Mouse (Mus musculus): ENCODE measurements around the gene Irf2bpl. TPM values are rescaled to one million over a fixed set of nuclear protein-coding genes. Genes with fewer than 3 reads are reported as not detected.
A peak's percentile ranks its signal among the peaks of the same experiment; 100 is the strongest.

Irf2bpl gene
- polyA plus RNA-seq, 1 experiment from 2014 or later = 18.9 TPM

- Histone ChIP-seq H3K27me3 (ENCODE audit: control insufficient read depth, insufficient read depth, low read length) (no peaks in the 10 kb centered on the region), H3K4me3 (ENCODE audit: low read depth, low read length) (no peak overlapping the region), H3K27ac (ENCODE audit: low read depth, low read length) (peak overlapping the region; percentile 15; the same call in 1 of the 2 replicates), H3K4me1 (ENCODE audit: control insufficient read depth, insufficient read depth, low read length) (peaks cover 17% of the 10 kb centered on the region), H3K9ac (ENCODE audit: low read depth, low read length) (peak overlapping the region; percentile 52; the same call in 1 of the 2 replicates), H3K4me2 (no peak overlapping the region; the same call in 1 of the 2 replicates), H3K36me3 (ENCODE audit: control insufficient read depth, insufficient read depth, low read length) (no peaks in the 10 kb centered on the region), H3K9me3 (replicated peaks; ENCODE audit: control insufficient read depth, low read length) (no peaks in the 10 kb centered on the region)
- 40% methylated on average over 14 of the region's 14 CpGs for WGBS (ENCODE audit: insufficient replicate concordance)
- ATAC-seq (replicated peaks; ENCODE audit: insufficient number of reproducible peaks, low FRiP score, low TSS enrichment) = 0 out of 2 replicates have a peak, but pooled peaks have one; percentile 41
These were observed 17.1 kb downstream of the Irf2bpl start for GRCm38 (mm10) chr12:86867271-86868223.

- no peaks in the 10 kb centered on the region for H3K27me3 ChIP-seq (ENCODE audit: control insufficient read depth, insufficient read depth, low read length)
- no peaks in the 10 kb centered on the region for H3K36me3 ChIP-seq (ENCODE audit: control insufficient read depth, insufficient read depth, low read length)
- no peak overlapping the region for H3K27ac ChIP-seq (ENCODE audit: low read depth, low read length)
- WGBS (ENCODE audit: insufficient replicate concordance) = 89% methylated on average over 5 of the region's 5 CpGs
- H3K4me2 ChIP-seq = no peak overlapping the region
- no peak for ATAC-seq (replicated peaks; ENCODE audit: insufficient number of reproducible peaks, low FRiP score, low TSS enrichment)
- no peak overlapping the region for H3K4me3 ChIP-seq (ENCODE audit: low read depth, low read length)
- H3K4me1 ChIP-seq (ENCODE audit: control insufficient read depth, insufficient read depth, low read length) = peaks cover 23% of the 10 kb centered on the region
- no peak overlapping the region for H3K9ac ChIP-seq (ENCODE audit: low read depth, low read length)
- no peaks in the 10 kb centered on the region for H3K9me3 ChIP-seq (replicated peaks; ENCODE audit: control insufficient read depth, low read length)
These were observed 20.1 kb downstream of the Irf2bpl start for GRCm38 (mm10) chr12:86864316-86865020.

GRCm38 (mm10) chr12:86859924-86860790 is 24.4 kb downstream of the Irf2bpl start:
- Histone ChIP-seq H3K4me1 (ENCODE audit: control insufficient read depth, insufficient read depth, low read length) (peaks cover 29% of the 10 kb centered on the region), H3K4me2 (no peak overlapping the region), H3K9ac (ENCODE audit: low read depth, low read length) (peak overlapping the region; percentile 16; the same call in 1 of the 2 replicates), H3K27ac (ENCODE audit: low read depth, low read length) (no peak overlapping the region), H3K27me3 (ENCODE audit: control insufficient read depth, insufficient read depth, low read length) (no peaks in the 10 kb centered on the region), H3K36me3 (ENCODE audit: control insufficient read depth, insufficient read depth, low read length) (no peaks in the 10 kb centered on the region), H3K4me3 (ENCODE audit: low read depth, low read length) (no peak overlapping the region), H3K9me3 (replicated peaks; ENCODE audit: control insufficient read depth, low read length) (no peaks in the 10 kb centered on the region)
- 56% methylated on average over 10 of the region's 10 CpGs for WGBS (ENCODE audit: insufficient replicate concordance)
- ATAC-seq (replicated peaks; ENCODE audit: insufficient number of reproducible peaks, low FRiP score, low TSS enrichment) = no peak

GRCm38 (mm10) chr12:86858983-86859872 is 25.4 kb downstream of the Irf2bpl start:
- peak overlapping the region; percentile 13; the same call in 1 of the 2 replicates for H3K9ac ChIP-seq (ENCODE audit: low read depth, low read length)
- peaks cover 31% of the 10 kb centered on the region for H3K4me1 ChIP-seq (ENCODE audit: control insufficient read depth, insufficient read depth, low read length)
- H3K27me3 ChIP-seq (ENCODE audit: control insufficient read depth, insufficient read depth, low read length) = no peaks in the 10 kb centered on the region
- H3K4me2 ChIP-seq = no peak overlapping the region
- no peak for ATAC-seq (replicated peaks; ENCODE audit: insufficient number of reproducible peaks, low FRiP score, low TSS enrichment)
- H3K36me3 ChIP-seq (ENCODE audit: control insufficient read depth, insufficient read depth, low read length) = no peaks in the 10 kb centered on the region
- WGBS (ENCODE audit: insufficient replicate concordance) = 71% methylated on average over 6 of the region's 6 CpGs
- H3K27ac ChIP-seq (ENCODE audit: low read depth, low read length) = no peak overlapping the region
- H3K4me3 ChIP-seq (ENCODE audit: low read depth, low read length) = no peak overlapping the region
- H3K9me3 ChIP-seq (replicated peaks; ENCODE audit: control insufficient read depth, low read length) = no peaks in the 10 kb centered on the region

- Histone ChIP-seq H3K36me3 (ENCODE audit: control insufficient read depth, insufficient read depth, low read length) (no peaks in the 10 kb centered on the region), H3K27ac (ENCODE audit: low read depth, low read length) (no peak overlapping the region), H3K9me3 (replicated peaks; ENCODE audit: control insufficient read depth, low read length) (no peaks in the 10 kb centered on the region), H3K4me3 (ENCODE audit: low read depth, low read length) (no peak overlapping the region), H3K4me1 (ENCODE audit: control insufficient read depth, insufficient read depth, low read length) (peaks cover 34% of the 10 kb centered on the region), H3K27me3 (ENCODE audit: control insufficient read depth, insufficient read depth, low read length) (no peaks in the 10 kb centered on the region), H3K4me2 (no peak overlapping the region), H3K9ac (ENCODE audit: low read depth, low read length) (no peak overlapping the region)
- no peak for ATAC-seq (replicated peaks; ENCODE audit: insufficient number of reproducible peaks, low FRiP score, low TSS enrichment)
- 92% methylated on average over 4 of the region's 4 CpGs for WGBS (ENCODE audit: insufficient replicate concordance)
These were observed 26.1 kb downstream of the Irf2bpl start for GRCm38 (mm10) chr12:86858498-86858897.

- Histone ChIP-seq H3K9ac (ENCODE audit: low read depth, low read length) (no peak overlapping the region), H3K27ac (ENCODE audit: low read depth, low read length) (no peak overlapping the region), H3K4me3 (ENCODE audit: low read depth, low read length) (no peak overlapping the region), H3K9me3 (replicated peaks; ENCODE audit: control insufficient read depth, low read length) (no peaks in the 10 kb centered on the region), H3K27me3 (ENCODE audit: control insufficient read depth, insufficient read depth, low read length) (no peaks in the 10 kb centered on the region), H3K4me1 (ENCODE audit: control insufficient read depth, insufficient read depth, low read length) (peaks cover 34% of the 10 kb centered on the region), H3K4me2 (no peak overlapping the region), H3K36me3 (ENCODE audit: control insufficient read depth, insufficient read depth, low read length) (no peaks in the 10 kb centered on the region)
- 67% methylated on average over 7 of the region's 8 CpGs for WGBS (ENCODE audit: insufficient replicate concordance)
- no peak for ATAC-seq (replicated peaks; ENCODE audit: insufficient number of reproducible peaks, low FRiP score, low TSS enrichment)
These were observed 27.3 kb downstream of the Irf2bpl start for GRCm38 (mm10) chr12:86857290-86857689.

GRCm38 (mm10) chr12:86855670-86856069 is 28.9 kb downstream of the Irf2bpl start:
- H3K4me1 ChIP-seq (ENCODE audit: control insufficient read depth, insufficient read depth, low read length) = peaks cover 33% of the 10 kb centered on the region
- no peaks in the 10 kb centered on the region for H3K36me3 ChIP-seq (ENCODE audit: control insufficient read depth, insufficient read depth, low read length)
- WGBS (ENCODE audit: insufficient replicate concordance) = 3% methylated on average over 11 of the region's 11 CpGs
- no peaks in the 10 kb centered on the region for H3K9me3 ChIP-seq (replicated peaks; ENCODE audit: control insufficient read depth, low read length)
- 0 out of 2 replicates have a peak overlapping the region, but pooled peaks have one; percentile 10 for H3K9ac ChIP-seq (ENCODE audit: low read depth, low read length)
- no peaks in the 10 kb centered on the region for H3K27me3 ChIP-seq (ENCODE audit: control insufficient read depth, insufficient read depth, low read length)
- ATAC-seq (replicated peaks; ENCODE audit: insufficient number of reproducible peaks, low FRiP score, low TSS enrichment) = peak; percentile 69; the same call in 1 of the 2 replicates
- H3K27ac ChIP-seq (ENCODE audit: low read depth, low read length) = peak overlapping the region; percentile 22; the same call in 1 of the 2 replicates
- peak overlapping the region; percentile 35 for H3K4me2 ChIP-seq
- no peak overlapping the region for H3K4me3 ChIP-seq (ENCODE audit: low read depth, low read length)

Data from heart, embryonic 11.5 days (tissue).